28 mouse cellular contexts compared by ENCODE assay signal in the genomic region with DNA sequence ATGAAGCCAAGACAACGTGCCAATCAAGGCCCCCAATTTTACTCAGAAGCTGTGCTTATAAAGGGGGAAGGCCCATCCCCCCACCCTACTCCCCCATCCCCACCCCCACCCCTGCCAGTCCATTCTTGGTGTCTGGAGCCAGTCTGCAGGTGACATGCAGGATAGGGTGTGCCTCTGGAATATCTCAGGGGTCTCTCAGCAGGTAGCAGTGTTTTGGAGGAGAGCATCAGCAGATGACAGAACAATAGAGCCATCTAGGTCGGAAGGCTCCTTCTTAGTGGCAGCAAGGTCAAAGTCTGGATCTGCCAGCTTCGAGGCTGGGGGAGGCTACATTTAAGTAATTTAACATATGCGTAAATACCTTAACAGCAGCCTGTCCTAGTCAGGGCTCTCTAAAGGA. TPM values are rescaled to one million over a fixed set of nuclear protein-coding genes. Genes with fewer than 3 reads are reported as not detected.
A peak's percentile ranks its signal among the peaks of the same experiment; 100 is the strongest.
DNase-seq lines count a peak whose midpoint lies in the region; ATAC-seq and TF ChIP-seq lines count a peak whose summit lies in the region.
"Had no signal": no experiment of that assay in that cellular context is flagged by ENCODE, and none has a peak within 500 bp of the region (broad histone marks: within the 10 kb centered on the region; RNA-seq: fewer than 3 reads in every experiment).

No protein-coding gene starts in this region.

- no peaks in the 10 kb centered on the region for H3K9me3 ChIP-seq in ES-E14 (ENCODE audit: control insufficient read depth, insufficient read depth, low read depth, low read length)
- H3K9me3 ChIP-seq in liver, embryonic 11.5 days (ENCODE audit: control insufficient read depth, low read length), result no peaks in the 10 kb centered on the region
- H3K9me3 ChIP-seq: embryonic facial prominence, embryonic 13.5 days; embryonic facial prominence, embryonic 15.5 days; forebrain, embryonic 10.5 days; forebrain, embryonic 12.5 days had no signal

- H3K4me1 ChIP-seq in ES-E14 (ENCODE audit: control insufficient read depth in 2 of 2, insufficient read depth in 2 of 2, low read length in 2 of 2, poor library complexity in 1 of 2), result peaks cover 28 to 36% of the 10 kb centered on the region in 2 experiments
- H3K4me1 ChIP-seq in liver, embryonic 11.5 days (replicated peaks; ENCODE audit: control insufficient read depth, insufficient read depth, low read length), result no peaks in the 10 kb centered on the region
- H3K4me1 ChIP-seq: embryonic facial prominence, embryonic 13.5 days; embryonic facial prominence, embryonic 15.5 days; forebrain, embryonic 10.5 days; forebrain, embryonic 12.5 days had no signal

- peak; percentile 63 for DNase-seq in heart, adult 11 months
- no peak for DNase-seq in heart, adult 8-10 months (ENCODE audit: low spot score)
- DNase-seq in ES-E14 (ENCODE audit: low read depth, low spot score), result peak; percentile 68
- peak; percentile 94 for DNase-seq in ZHBTc4 (ENCODE audit: low read depth, low spot score)
- DNase-seq in liver, embryonic 11.5 days (ENCODE audit: low spot score), result no peak
- no peak for DNase-seq in adrenal gland, adult 2 months
- DNase-seq: adrenal gland, adult 8-10 months; adrenal gland, postnatal 14 days; adrenal gland, postnatal 36 days; B cell, adult 2 months; cerebellum, adult 11-12 months; cerebellum, adult 2 months; cerebellum, adult 9-10 months; cerebellum, postnatal 10 days; cerebellum, postnatal 36 days; embryo, embryonic 11 days had no signal

- 55% methylated on average over 4 of the region's 4 CpGs for WGBS in liver, embryonic 11.5 days

- H3K27me3 ChIP-seq in liver, embryonic 11.5 days (replicated peaks; ENCODE audit: control insufficient read depth, insufficient read depth, low read length), result no peaks in the 10 kb centered on the region
- H3K27me3 ChIP-seq: CH12.LX; embryonic facial prominence, embryonic 13.5 days; embryonic facial prominence, embryonic 15.5 days; forebrain, embryonic 12.5 days had no signal

- H3K4me2 ChIP-seq in liver, embryonic 11.5 days, result no peak overlapping the region
- H3K4me2 ChIP-seq: embryonic facial prominence, embryonic 13.5 days; embryonic facial prominence, embryonic 15.5 days; forebrain, embryonic 12.5 days had no signal

- peak overlapping the region; percentile 48 for H3K9ac ChIP-seq in ES-E14 (ENCODE audit: insufficient read depth, low read depth, low read length, poor library complexity, severe bottlenecking)
- no peak overlapping the region for H3K9ac ChIP-seq in liver, embryonic 11.5 days (ENCODE audit: low read depth, low read length)
- H3K9ac ChIP-seq: embryonic facial prominence, embryonic 13.5 days; embryonic facial prominence, embryonic 15.5 days; forebrain, embryonic 12.5 days had no signal

- ATAC-seq in liver, embryonic 11.5 days (replicated peaks; ENCODE audit: low FRiP score), result no peak
- ATAC-seq: CD4-positive, CD25-positive, alpha-beta regulatory T cell, adult 4 months; forebrain, embryonic 14.5 days; forebrain, embryonic 16.5 days had no signal

- peak overlapping the region; percentile 100 for H3K27ac ChIP-seq in ES-E14 (ENCODE audit: insufficient read depth, low read depth, low read length, poor library complexity, severe bottlenecking)
- H3K27ac ChIP-seq in liver, embryonic 11.5 days (ENCODE audit: low read depth, low read length), result no peak overlapping the region
- H3K27ac ChIP-seq: embryonic facial prominence, embryonic 13.5 days; embryonic facial prominence, embryonic 15.5 days; forebrain, embryonic 10.5 days; forebrain, embryonic 12.5 days had no signal

- no peaks in the 10 kb centered on the region for H3K36me3 ChIP-seq in ES-E14 (ENCODE audit: control insufficient read depth, insufficient read depth, low read length, poor library complexity, severe bottlenecking)
- 0 out of 2 replicates have a peak, but pooled peaks cover under 1% of the 10 kb centered on the region for H3K36me3 ChIP-seq in liver, embryonic 11.5 days (ENCODE audit: control insufficient read depth, insufficient read depth, low read length)

- in situ Hi-C loops in ES-E14 (cut with MboI; ENCODE audit: low sequenced_read_pairs in 2 of 2, unreplicated experiment in 2 of 2), result no loop called here

- H3K4me3 ChIP-seq in ES-E14 (ENCODE audit: insufficient read depth in 1 of 2, low read depth in 1 of 2, low read length in 2 of 2, poor library complexity in 1 of 2, severe bottlenecking in 1 of 2), result no peak overlapping the region
- no peak overlapping the region for H3K4me3 ChIP-seq in liver, embryonic 11.5 days (ENCODE audit: low read depth, low read length)
- H3K4me3 ChIP-seq: embryonic facial prominence, embryonic 13.5 days; embryonic facial prominence, embryonic 15.5 days; erythroblast, embryonic 14.5 days; forebrain, embryonic 10.5 days; forebrain, embryonic 12.5 days had no signal

TF ChIP-seq in ES-E14, 5 proteins besides CTCF, POLR2A, EP300 and RAD21:
- peak; percentile 37 for TF ChIP-seq CHD2 (IDR thresholded peaks at IDR 0.05; ENCODE audit: low read depth, low read length)
- TF ChIP-seq MAFK (IDR thresholded peaks at IDR 0.05; ENCODE audit: insufficient read depth, low read depth, low read length), result no peak

RNA-seq across cellular contexts. Expression of gene Olfr221, which starts 23.9 kb away (rescaled TPM):
- not detected for total RNA-seq in heart, adult 8-10 months (2022)
- total RNA-seq in ES-E14 (2012; rRNA removed), result not detected in 2 replicates
- polyA plus RNA-seq in liver, embryonic 11.5 days (2014; fragmentation: Nextera tagmentation; extraction: Ambion mirVana), result not detected in 2 replicates
- total RNA-seq in adrenal gland, adult 2 months (2021), result not detected
- not detected in 2 replicates for polyA plus RNA-seq in adrenal gland, adult 2 months (2012; rRNA removed)
- total RNA-seq: adrenal gland, adult 8-10 months; adrenal gland, postnatal 14 days; adrenal gland, postnatal 36 days; CH12.LX; common myeloid progenitor, adult 5-6 weeks; MEL had no signal
- polyA plus RNA-seq: CD4-positive, CD25-positive, alpha-beta regulatory T cell, adult 4 months; embryonic facial prominence, embryonic 11.5 days; embryonic facial prominence, embryonic 13.5 days; erythroblast, embryonic 14.5 days; forebrain, embryonic 10.5 days; forebrain, embryonic 12.5 days; forebrain, embryonic 14.5 days; forebrain, embryonic 16.5 days had no signal

RNA-seq across cellular contexts. Expression of gene Hnrnpc, which starts 37.7 kb away (rescaled TPM):
- 100 to 1,000 TPM; 126 to 132 (median 128) TPM for total RNA-seq in heart, adult 8-10 months (2022)
- total RNA-seq in ES-E14 (2012; rRNA removed), result 242 and 267 TPM in 2 replicates
- 698 and 737 TPM in 2 replicates for polyA plus RNA-seq in liver, embryonic 11.5 days (2014; fragmentation: Nextera tagmentation; extraction: Ambion mirVana)
- 100 to 1,000 TPM; 240 to 298 TPM for total RNA-seq in adrenal gland, adult 2 months (2021)
- 24.4 and 40.6 TPM in 2 replicates for polyA plus RNA-seq in adrenal gland, adult 2 months (2012; rRNA removed)

RNA-seq across cellular contexts. Expression of gene Rpgrip1, which starts 44.4 kb away (rescaled TPM):
- under 1 TPM in 3 of 4 experiments, not detected in 1; 0.31 to 0.41 (median 0.37) TPM for total RNA-seq in heart, adult 8-10 months (2022)
- 3.3 and 6.4 TPM in 2 replicates for total RNA-seq in ES-E14 (2012; rRNA removed)
- polyA plus RNA-seq in liver, embryonic 11.5 days (2014; fragmentation: Nextera tagmentation; extraction: Ambion mirVana), result 103 and 111 TPM in 2 replicates
- total RNA-seq in adrenal gland, adult 2 months (2021), result 1 to 10 TPM in 1 of 2 experiments, under 1 TPM in 1; 0.26 to 1.2 TPM
- 0.33 and 0.55 TPM in 2 replicates for polyA plus RNA-seq in adrenal gland, adult 2 months (2012; rRNA removed)
- polyA plus RNA-seq: erythroblast, embryonic 14.5 days had no signal

RNA-seq across cellular contexts. Expression of gene Zfp219, which starts 45.6 kb away (rescaled TPM):
- 10 to 100 TPM; 22.5 to 29.9 (median 24.6) TPM for total RNA-seq in heart, adult 8-10 months (2022)
- 59.5 and 98.0 TPM in 2 replicates for total RNA-seq in ES-E14 (2012; rRNA removed)
- polyA plus RNA-seq in liver, embryonic 11.5 days (2014; fragmentation: Nextera tagmentation; extraction: Ambion mirVana), result 19.8 and 21.9 TPM in 2 replicates
- total RNA-seq in adrenal gland, adult 2 months (2021), result 10 to 100 TPM; 40.7 to 52.9 TPM
- 133 and 156 TPM in 2 replicates for polyA plus RNA-seq in adrenal gland, adult 2 months (2012; rRNA removed)

RNA-seq across cellular contexts. Expression of gene Tmem253, which starts 50.7 kb away (rescaled TPM):
- total RNA-seq in heart, adult 8-10 months (2022), result 1 to 10 TPM; 1.6 to 4.4 (median 2.5) TPM
- total RNA-seq in ES-E14 (2012; rRNA removed), result 3.6 and 7.7 TPM in 2 replicates
- polyA plus RNA-seq in liver, embryonic 11.5 days (2014; fragmentation: Nextera tagmentation; extraction: Ambion mirVana), result 0.85 TPM in 1 of 2 replicates, not detected in the other
- total RNA-seq in adrenal gland, adult 2 months (2021), result 1 to 10 TPM; 1.6 to 2.1 TPM
- polyA plus RNA-seq in adrenal gland, adult 2 months (2012; rRNA removed), result 0.36 and 0.83 TPM in 2 replicates
- total RNA-seq: common myeloid progenitor, adult 5-6 weeks had no signal
- polyA plus RNA-seq: erythroblast, embryonic 14.5 days had no signal

Comparison
In these comparisons a context has a peak if more than half of its experiments do, and no peak if none do; other contexts are left out.
1. DNase-seq: peak in heart, adult 11 months (single experiment), ES-E14 (single experiment) and ZHBTc4 (single experiment); none in heart, adult 8-10 months (single experiment), liver, embryonic 11.5 days (single experiment) and adrenal gland, adult 2 months (single experiment).